Mouse (Mus musculus) G1E (cell line): ENCODE data around the gene Tdrd9.

Experiments
- CTCF ChIP-seq: IDR thresholded peaks from 2 replicates; pipeline ENCODE4 v1.5.1; 2012; ENCODE audit warnings: low read depth, low read length, inconsistent platforms, mixed read lengths
- GATA1 ChIP-seq: IDR thresholded peaks from 2 replicates; pipeline ENCODE4 v1.6.1; 2012; ENCODE audit warnings: borderline replicate concordance, low read length, inconsistent platforms, mixed read lengths
- GATA2 ChIP-seq: IDR thresholded peaks from 2 replicates; pipeline ENCODE4 v1.6.1; 2012; ENCODE audit warnings: low read depth, low read length, inconsistent platforms, borderline replicate concordance
- POLR2AphosphoS5 ChIP-seq: IDR thresholded peaks from 2 replicates; pipeline ENCODE4 v1.6.1; 2012; ENCODE audit warnings: low read depth, low read length, inconsistent platforms; ENCODE audit not compliant: insufficient replicate concordance
- TAL1 ChIP-seq: conservative IDR thresholded peaks from 2 replicates; pipeline ENCODE4 v1.6.1; 2012; ENCODE audit warnings: low read depth, low read length, inconsistent platforms, mixed read lengths

DNA sequence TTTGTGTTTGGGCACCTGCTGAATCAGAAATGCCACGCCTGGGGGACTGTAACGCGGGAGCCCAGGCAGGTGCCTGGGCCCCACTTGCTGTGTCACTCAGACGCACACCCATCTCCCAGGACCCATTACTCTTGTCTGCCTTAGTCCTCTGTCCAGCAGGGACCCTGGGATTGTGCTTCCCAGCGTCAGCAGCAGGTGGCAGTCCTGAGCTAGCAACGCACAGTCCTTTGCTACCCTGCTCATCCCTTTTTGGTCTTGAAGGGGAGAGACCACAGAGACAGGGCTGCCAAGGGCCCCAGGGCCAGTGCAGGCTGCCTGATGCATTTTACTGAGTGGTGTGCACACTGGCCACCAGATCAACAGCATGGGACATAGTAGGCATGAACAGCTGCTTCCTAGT lies 106.3 kb downstream of the Tdrd9 start:
- peak; percentile 92 for TF ChIP-seq CTCF
- TF ChIP-seq TAL1 = no peak
- TF ChIP-seq GATA1 = no peak
- TF ChIP-seq GATA2 = no peak
- no peak for TF ChIP-seq POLR2AphosphoS5
